Mouse (Mus musculus): ENCODE results near the gene Desi2.
"Not testable (repeated sequence)": the region's sequence is repeated elsewhere in the genome, so short reads cannot be mapped to it uniquely, and the experiment has no call there.

Desi2 gene

GRCm38 (mm10) chr1:178258821-178259220, 71.6 kb downstream of the Desi2 start:
- DNase-seq (ENCODE audit: low spot score), result no peak

DNA sequence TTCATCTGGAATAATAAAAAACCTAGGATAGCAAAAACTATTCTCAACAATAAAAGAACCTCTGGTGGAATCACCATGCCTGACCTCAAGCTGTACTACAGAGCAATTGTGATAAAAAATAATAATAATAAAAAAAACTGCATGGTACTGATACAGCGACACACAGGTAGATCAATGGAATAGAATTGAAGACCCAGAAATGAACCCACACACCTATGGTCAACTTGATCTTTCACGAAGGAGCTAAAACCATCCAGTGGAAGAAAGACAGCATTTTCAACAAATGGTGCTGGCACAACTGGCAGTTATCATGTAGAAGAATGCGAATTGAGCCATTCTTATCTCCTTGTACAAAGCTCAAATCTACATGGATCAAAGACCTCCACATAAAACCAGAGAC, 78.2 kb downstream of the Desi2 start:
- not testable (repeated sequence) for DNase-seq (ENCODE audit: low spot score)

GRCm38 (mm10) chr1:178270635-178271034, 83.4 kb downstream of the Desi2 start:
- no peak for DNase-seq (ENCODE audit: low spot score)

- DNase-seq (ENCODE audit: low spot score), result no peak
Measured at GRCm38 (mm10) chr1:178275174-178275730, 88.0 kb downstream of the Desi2 start.

- no peak for DNase-seq (ENCODE audit: low spot score)
Measured at GRCm38 (mm10) chr1:178275738-178276053, 88.5 kb downstream of the Desi2 start.

- peak; percentile 37 for DNase-seq (ENCODE audit: low spot score)
Measured at GRCm38 (mm10) chr1:178276054-178276911, 89.1 kb downstream of the Desi2 start.

DNA sequence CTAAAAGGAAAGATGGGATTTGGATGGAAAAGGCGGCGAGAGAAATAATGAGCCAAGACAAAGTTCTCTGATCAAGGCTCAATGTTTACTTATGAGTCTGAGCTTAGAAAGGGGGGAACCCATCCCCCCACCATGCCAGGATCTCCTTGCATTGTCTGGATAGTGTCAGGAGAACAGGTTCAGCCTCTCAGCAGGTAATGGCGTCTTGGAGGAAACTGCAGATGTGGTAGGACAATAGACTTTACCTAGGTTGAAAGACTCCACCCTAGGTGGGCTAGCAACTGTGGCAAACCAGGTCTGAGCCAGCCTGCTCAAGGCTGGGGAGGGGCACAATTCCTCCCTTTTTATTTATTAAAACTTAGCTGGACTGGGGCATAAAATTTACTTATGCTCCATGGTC, 96.1 kb downstream of the Desi2 start:
- DNase-seq (ENCODE audit: low spot score), result not testable (repeated sequence)

DNA sequence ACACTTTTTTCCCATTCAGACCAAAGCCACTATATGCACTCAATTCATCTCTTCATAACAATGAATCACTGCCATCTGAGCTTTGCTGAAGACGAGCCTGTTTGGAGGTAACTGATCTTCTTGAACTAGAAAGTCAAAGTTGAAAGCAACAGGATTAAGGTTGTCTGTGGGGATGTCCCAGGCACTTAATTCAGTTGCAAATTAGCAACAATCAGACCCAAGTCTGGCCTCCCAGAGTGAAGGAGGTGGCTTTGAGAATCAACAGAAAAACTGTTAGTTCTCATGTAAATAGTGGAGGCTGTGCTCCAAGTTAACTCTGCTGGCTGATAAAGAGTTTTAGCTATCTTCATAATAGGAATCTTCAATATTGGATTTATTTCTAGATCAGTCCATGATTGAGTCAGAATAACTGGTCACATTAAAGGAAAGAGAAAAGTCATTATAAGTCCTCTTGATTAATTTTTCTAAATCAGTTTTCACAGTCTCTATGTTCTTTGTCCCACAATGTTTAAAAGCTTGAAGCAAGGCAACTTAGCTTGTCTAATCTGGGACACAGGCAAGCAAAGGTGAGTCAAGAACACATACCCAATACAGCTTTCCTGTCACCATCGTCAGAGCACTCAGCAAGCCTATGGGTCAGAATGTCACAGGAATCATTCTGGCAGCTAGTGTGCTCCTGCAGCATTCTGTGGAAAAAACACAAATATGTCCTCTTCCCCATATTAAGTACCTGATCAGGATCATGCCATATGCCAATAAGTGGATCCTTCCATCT, 96.9 kb downstream of the Desi2 start:
- DNase-seq (ENCODE audit: low spot score), result no peak

- DNase-seq (ENCODE audit: low spot score), result no peak
Measured at GRCm38 (mm10) chr1:178287601-178288176, 100.5 kb downstream of the Desi2 start.

GRCm38 (mm10) chr1:178291716-178292115, 104.5 kb downstream of the Desi2 start:
- no peak for DNase-seq (ENCODE audit: low spot score)

DNA sequence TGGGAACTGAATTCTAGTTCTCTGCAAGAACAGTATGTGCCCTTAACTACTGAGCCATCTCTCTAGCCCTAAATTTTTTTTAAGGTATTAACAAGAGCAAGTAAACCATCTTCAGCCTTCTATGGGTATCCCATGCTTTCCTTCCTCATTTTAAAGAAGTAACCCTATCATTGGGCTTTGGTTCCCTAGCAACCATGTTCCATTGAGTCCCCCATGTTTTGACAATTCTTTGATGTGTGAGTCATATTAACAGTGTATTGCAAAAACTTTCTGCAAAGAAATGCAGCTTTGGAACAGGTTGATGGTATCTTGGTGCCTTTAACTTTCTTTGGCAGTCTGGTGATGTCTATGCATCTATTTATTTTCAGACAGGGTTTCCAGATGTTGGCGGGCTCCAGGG, 106.8 kb downstream of the Desi2 start:
- no peak for DNase-seq (ENCODE audit: low spot score)

- not testable (repeated sequence) for DNase-seq (ENCODE audit: low spot score)
Measured at GRCm38 (mm10) chr1:178301261-178301660, 114.0 kb downstream of the Desi2 start.

GRCm38 (mm10) chr1:178303425-178303824, 116.2 kb downstream of the Desi2 start:
- DNase-seq (ENCODE audit: low spot score), result peak; percentile 79
